Mouse (Mus musculus) stomach, embryonic 15.5 days (tissue): ENCODE results near the gene Zdhhc5. TPM values are rescaled to one million over a fixed set of nuclear protein-coding genes. Genes with fewer than 3 reads are reported as not detected.

Source experiments
- microRNA counts: library from miRNA; unstranded; fragments of <30 nt; microRNA quantifications from one replicate; lab custom pipeline; 2016
- microRNA-seq: library from miRNA; unstranded; fragments of <30 nt; microRNA quantifications from one replicate; pipeline ENCODE4, GENCODE M21; 2016
- polyA plus RNA-seq: library from polyadenylated mRNA; unstranded; fragments of >200 nt; fragmentation: Nextera tagmentation; extraction: Ambion mirVana; gene quantifications from 2 replicates; pipeline ENCODE4 v1.2.1, GENCODE M21; 2015

Gene Zdhhc5
- polyA plus RNA-seq, 1 experiment from 2014 or later, result 28.5 TPM

MicroRNA genes within 50 kb of the gene (microRNA counts, 519-probe panel; counts per million panel counts)
- microRNA mmu-miR-130a (lab: Ali Mortazavi, UCI), result 4,541 counts per million, percentile 99 among the panel's probes with 10 or more counts

Small RNAs within 50 kb of the gene (microRNA-seq; reads per million reads assigned to microRNA genes)
- gene Mir130a, result 26,738 reads per million, percentile 98 among the genes with 10 or more reads in this experiment

Other genes with a start within 250 kb of the Zdhhc5 start
- 44.2 and 47.4 TPM in 2 replicates for gene Tfpi, start 238.4 kb downstream of the Zdhhc5 start, polyA plus RNA-seq
- 60.0 and 71.9 TPM in 2 replicates for gene Ctnnd1, start 64.4 kb downstream of the Zdhhc5 start, polyA plus RNA-seq
- gene Btbd18, start 56.1 kb downstream of the Zdhhc5 start, polyA plus RNA-seq, result 0.18 and 0.22 TPM in 2 replicates
- 221 and 237 TPM in 2 replicates for gene Selenoh, start 44.4 kb downstream of the Zdhhc5 start, polyA plus RNA-seq
- not detected in 2 replicates for gene Gm28635, start 37.1 kb downstream of the Zdhhc5 start, polyA plus RNA-seq
- 31.1 and 34.5 TPM in 2 replicates for gene Med19, start 36.8 kb downstream of the Zdhhc5 start, polyA plus RNA-seq
- 119 and 133 TPM in 2 replicates for gene Tmx2, start 36.0 kb downstream of the Zdhhc5 start, polyA plus RNA-seq
- gene Clp1, start 12.2 kb upstream of the Zdhhc5 start, polyA plus RNA-seq, result 23.7 and 26.9 TPM in 2 replicates
- 7.5 and 11.0 TPM in 2 replicates for gene Ypel4, start 18.9 kb upstream of the Zdhhc5 start, polyA plus RNA-seq
- gene Gm19426, start 28.5 kb upstream of the Zdhhc5 start, polyA plus RNA-seq, result 6.7 and 7.2 TPM in 2 replicates
- 76.0 and 79.6 TPM in 2 replicates for gene Serping1, start 60.3 kb upstream of the Zdhhc5 start, polyA plus RNA-seq
- gene Ube2l6, start 83.6 kb upstream of the Zdhhc5 start, polyA plus RNA-seq, result 52.7 and 79.0 TPM in 2 replicates
- 0.08 and 0.19 TPM in 2 replicates for gene Smtnl1, start 107.5 kb upstream of the Zdhhc5 start, polyA plus RNA-seq
- gene Timm10, start 111.8 kb upstream of the Zdhhc5 start, polyA plus RNA-seq, result 47.2 and 50.4 TPM in 2 replicates
- 19.5 and 26.3 TPM in 2 replicates for gene Slc43a1, start 123.7 kb upstream of the Zdhhc5 start, polyA plus RNA-seq
- gene Rtn4rl2, start 171.5 kb upstream of the Zdhhc5 start, polyA plus RNA-seq, result 0.85 and 0.91 TPM in 2 replicates
- 44.8 and 47.4 TPM in 2 replicates for gene Slc43a3, start 221.4 kb upstream of the Zdhhc5 start, polyA plus RNA-seq